Mouse (Mus musculus) cerebellum, postnatal 25 days (tissue): Measurements from ENCODE around the gene Slc6a11.

Experiments
- DNase-seq, 2 experiments: peaks; one replicate each; pipeline ENCODE4 v3.0.0; 2021; ENCODE audit warnings: mixed read lengths in 2 of 2

The Slc6a11 gene

DNA sequence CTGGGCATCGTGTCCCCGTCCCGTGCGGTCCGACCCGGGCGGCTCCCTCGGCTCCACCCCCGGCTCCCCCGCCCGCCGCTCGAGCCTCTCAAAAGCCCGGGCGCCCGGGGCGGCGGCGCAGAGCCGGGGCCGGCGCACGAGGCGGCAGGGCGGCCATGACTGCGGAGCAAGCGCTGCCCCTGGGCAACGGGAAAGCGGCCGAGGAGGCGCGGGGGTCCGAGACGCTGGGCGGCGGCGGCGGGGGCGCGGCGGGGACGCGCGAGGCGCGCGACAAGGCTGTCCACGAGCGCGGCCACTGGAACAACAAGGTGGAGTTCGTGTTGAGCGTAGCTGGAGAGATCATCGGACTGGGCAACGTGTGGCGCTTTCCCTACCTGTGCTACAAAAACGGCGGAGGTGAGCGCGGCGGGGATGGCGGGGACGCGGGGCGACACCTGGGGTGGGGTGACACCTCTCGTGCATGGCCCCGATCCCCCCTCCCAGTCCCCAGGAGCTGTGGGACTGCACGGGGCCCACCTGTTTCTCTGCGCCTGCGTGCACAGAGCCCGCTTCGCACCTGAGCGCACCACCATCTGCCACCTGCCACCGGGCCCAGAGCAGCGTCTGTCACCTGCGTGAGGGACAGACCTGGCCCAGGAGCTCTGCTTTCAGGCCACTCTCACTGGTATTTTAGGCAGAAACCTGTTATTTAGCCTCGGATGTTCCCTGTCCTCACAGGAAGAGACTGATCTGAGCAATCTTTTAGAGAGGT lies at the start of gene Slc6a11:
Gene Slc6a11 (plus strand): TSS at position 120 of the 751 bp plus-strand sequence.
- DNase-seq: peak; percentile 74 to 77

DNA sequence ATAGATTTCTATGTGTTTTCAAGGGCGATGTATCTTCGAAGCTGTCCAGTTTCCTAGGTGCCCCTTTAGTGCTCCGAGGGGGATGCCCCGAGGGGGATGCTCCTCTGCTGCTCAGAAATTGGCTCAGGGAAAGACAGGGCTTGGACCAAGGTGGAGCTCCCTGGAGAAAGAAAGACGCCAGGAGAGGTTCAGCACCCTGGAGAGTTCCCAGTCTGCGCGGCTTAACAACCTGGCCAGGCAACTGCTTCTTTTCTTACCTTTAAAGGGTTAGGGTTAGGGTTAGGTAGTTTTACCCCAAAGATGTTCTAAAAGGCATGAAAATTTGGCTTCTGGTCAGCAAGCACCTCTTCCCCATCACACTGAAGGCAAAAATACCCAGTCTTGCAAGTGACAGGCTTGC lies 43.9 kb upstream of the Slc6a11 start:
- no peak for DNase-seq

DNA sequence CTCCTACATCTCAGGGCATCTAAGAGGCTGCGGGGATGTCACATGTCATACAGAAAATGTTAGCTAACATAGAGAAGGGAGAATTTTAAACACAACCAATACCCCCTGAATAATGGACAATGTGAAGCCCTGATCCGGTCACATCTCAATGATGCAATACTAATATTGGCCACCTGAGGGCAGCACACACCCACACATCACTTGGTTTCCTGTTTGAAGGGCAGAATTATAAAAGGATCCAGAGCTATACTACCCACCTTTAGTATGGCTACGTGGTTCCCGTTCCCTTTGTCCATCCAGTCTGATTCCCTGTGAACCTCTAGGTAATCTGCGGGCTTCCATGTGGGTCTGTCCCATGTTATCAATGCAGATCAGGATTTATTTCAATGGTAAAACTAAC lies 41.4 kb upstream of the Slc6a11 start:
- peak; percentile 71 to 85 for DNase-seq

DNA sequence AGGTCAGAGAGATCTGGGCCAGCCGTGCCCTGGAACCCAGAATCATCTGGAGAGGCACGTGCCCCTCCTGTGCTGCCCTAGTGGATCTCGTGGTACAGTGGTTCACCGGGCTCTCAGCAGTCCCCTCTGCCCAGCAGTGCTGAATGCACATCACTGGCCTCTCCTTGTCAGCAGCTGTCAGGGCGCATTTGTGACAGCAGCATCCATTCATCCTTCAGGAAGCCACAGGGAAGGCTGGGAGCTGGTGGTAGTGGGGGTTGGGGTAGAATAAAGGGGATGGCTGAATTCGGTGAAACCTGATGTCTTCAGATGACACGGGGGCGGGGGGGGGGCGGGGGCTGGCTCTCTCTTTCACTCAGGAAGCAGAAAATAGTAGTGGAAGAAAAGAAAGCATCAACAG lies 38.8 kb upstream of the Slc6a11 start:
- DNase-seq: no peak

DNA sequence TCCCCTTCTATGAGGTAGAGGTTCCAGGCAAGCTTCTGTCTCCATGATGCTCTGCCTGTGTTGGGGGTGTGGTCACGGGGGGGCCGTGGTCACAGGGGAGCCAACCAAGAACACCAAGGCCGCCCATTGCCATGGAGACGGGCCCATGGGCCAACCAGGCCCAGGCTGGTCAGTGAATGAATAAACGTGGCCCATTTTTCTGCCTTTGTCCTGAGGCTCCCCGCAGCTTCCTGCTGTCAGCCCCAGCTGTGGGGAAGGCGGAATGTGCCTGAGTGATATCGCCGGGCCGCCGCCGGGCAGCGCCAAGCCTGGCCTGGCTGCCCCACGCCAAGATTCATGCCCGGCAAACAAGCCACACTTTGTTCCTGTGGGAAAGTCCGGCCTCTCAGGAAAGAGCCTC lies 36.8 kb upstream of the Slc6a11 start:
- peak; percentile 32 to 50 for DNase-seq

DNA sequence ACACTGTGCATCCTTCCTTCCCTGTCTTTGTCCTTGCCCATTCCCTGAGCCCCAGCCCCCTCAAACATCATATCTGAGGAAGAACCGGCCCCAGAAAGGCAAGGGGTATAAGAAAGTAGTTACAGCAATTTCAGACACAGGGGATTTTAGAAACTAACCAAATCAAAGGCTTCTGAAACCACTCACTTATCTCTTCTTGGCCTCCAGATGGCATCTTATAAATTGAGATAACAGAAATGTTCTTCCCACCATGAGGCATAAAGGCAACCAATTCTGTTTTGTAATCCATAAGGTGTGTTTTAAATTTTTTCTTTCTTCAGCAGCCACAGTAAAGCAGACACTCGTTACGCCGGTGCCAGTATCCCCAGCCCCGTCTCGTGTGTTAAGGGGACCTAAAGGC lies 34.5 kb upstream of the Slc6a11 start:
- DNase-seq: no peak

DNA sequence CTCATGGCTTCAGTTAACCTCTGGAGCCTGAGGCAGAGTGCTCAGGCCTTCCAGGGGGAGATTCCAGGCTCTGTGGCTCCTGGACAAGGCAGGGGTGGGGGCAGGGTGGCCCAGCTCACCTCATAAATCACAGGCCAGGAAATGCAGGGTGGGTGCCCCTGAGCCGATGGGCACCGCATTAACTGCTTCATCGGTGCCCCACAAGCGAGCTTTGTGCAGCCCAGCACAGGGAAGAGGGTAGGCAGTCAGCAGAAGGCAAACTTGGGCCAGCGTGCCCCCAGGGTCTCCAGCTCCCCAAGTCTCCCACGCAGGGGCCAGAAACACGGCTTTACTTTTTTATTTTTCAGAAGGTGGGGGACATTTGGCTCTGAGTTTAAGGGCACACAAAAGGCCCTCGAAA lies 29.1 kb upstream of the Slc6a11 start:
- DNase-seq: no peak

DNA sequence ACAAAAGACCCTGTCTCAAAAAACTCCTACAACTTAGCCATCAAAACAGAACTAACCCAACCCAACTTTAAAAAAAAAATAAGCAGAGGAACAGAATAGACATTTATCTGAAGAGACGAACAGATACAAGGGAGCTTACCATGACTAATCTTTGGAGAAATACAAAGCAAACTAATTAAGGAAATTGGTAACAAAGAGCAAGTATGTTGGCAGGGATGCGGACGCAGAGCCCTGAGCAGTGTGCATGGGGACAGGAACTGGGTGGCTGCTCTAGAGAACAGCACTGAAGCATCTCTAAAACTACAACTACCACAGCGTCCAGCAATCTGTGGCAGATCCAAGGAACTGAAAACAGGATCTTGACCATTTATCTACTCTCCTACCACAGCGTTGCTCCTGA lies 11.5 kb upstream of the Slc6a11 start:
- DNase-seq: no peak

DNA sequence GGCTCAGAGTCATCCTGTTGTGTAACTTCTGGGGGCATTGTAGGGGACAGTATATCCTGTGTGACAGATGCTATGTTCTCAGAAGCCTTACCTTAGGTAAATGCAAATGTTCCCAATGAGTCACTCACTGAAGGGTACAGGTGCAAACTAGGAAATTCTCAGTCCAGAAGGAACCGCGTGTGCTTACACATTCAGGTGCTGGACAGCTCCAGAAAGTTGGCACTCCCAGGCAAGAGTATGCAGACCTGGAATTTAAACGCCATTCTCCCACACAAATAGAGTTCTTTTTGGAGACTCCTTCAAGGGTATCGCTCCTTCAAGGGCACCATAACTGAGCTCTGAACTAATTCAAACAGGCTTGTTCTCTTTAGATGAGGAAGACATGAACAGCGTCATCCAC lies 5.5 kb upstream of the Slc6a11 start:
- no peak for DNase-seq

DNA sequence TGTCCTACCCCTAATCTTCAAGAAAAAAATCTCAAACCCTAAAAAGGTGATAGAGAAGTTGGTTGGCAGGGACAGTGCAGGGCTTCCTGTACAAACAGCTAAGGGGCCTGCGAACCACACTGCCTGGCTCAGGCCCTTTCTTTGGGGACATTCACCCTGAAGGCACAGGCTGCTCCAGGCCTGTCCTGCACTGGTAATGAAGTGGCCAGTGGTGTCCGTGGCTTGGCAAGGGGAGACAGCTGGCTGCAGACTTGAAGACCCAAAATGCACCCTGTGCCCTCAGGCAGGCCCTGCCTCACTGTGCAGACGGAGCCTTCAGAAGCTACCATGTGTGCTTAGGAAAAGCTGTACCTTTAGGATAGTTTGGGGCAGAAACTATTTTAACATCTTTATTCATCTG lies 1.4 kb downstream of the Slc6a11 start:
- DNase-seq: peak in 1 of 2 experiments; percentile 15

DNA sequence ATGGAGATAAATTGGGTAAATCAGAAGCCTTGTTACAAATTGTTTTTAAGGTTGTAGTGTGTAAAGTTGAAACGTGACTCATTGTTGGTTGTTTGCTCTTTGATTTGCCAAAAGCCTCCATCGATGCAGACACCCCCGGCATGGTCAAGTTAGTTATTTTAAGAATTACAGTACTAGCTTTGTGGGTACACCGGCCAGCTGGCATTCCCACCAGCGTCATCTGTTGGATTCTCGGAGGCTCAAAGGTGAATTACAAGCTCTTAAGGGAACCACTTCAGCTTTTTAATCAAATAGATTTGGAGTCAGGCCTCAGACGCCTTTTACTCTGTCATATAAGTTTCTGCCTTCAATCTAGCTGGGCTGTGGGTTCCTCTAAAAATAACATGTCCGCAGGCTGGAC lies 1.9 kb downstream of the Slc6a11 start:
- peak; percentile 43 to 65 for DNase-seq

DNA sequence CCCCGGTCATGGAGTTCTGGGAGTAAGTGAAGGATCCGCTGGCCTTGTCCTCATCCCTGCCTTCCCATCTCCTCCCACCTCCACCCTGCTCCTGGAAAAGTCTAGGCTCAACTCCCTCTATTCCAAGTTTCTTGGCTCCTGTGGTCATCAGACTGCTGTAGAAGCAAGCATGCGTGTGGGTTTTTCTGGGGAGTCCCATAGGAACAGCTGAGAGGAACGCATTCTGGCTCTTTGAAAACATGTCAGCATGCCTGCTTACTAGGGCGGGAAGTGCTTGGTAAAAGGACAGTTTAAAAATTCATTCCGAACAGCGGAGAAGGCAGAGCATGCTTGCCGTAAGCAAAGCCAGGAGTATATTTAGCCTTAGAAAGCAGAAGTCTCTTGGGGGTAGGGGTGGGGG lies 7.9 kb downstream of the Slc6a11 start:
- DNase-seq: no peak

DNA sequence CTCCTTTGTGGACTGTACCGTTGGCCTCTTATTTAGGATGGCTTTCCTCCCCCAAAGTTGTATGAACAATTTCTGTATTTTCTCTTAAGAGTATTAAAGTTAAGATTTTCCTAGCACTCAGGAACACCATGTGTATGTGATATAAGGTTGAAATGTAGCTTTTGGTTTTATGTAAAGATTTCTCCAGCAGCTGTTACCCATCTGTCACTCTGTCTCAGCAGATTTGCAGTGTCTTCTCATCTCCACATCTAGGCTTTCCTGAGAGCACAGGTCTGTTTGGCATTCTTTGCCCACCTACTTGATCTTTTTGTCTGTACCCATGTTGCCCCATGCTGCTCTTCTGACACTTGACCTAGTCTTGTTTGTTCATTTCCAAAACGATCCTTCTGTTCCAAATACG lies 10.4 kb downstream of the Slc6a11 start:
- no peak for DNase-seq

DNA sequence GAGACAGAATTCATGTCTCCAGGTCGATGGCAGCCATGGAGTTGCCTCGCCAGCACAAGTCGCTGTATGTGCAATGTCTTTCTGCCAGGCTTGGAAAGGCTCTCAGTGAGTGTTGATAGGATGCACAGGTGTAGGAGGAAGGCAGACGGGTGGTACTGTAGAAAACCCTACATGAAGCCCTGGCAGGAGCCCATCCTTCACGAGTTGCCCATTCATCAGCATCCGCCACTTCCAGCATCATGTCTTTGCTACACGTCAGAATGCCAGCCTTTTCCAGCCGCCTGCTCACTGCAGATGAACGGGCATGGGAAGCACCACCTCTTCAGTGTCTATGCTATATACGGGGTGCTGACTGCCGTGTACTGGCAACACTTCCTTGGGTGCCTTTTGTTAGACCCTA lies 11.4 kb downstream of the Slc6a11 start:
- DNase-seq: no peak

DNA sequence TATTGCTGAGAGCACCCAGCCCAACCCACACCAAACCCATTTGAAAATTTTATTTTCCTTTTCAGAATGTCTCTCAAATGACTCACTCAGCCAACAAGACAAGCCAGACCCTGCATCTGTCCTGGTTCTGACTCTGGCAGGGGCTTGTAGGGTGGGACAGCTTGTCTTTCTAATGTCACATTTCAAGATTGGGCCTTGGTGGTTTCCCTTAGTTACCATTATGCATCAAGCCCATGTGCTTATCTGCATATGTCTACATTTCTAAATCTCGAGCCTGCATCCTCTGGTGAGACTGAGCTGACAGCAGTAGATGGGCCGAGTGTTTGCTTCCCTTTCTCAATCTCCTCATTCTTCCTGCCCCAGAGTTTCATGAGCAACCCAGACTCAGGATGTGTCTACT lies 12.5 kb downstream of the Slc6a11 start:
- DNase-seq: no peak

DNA sequence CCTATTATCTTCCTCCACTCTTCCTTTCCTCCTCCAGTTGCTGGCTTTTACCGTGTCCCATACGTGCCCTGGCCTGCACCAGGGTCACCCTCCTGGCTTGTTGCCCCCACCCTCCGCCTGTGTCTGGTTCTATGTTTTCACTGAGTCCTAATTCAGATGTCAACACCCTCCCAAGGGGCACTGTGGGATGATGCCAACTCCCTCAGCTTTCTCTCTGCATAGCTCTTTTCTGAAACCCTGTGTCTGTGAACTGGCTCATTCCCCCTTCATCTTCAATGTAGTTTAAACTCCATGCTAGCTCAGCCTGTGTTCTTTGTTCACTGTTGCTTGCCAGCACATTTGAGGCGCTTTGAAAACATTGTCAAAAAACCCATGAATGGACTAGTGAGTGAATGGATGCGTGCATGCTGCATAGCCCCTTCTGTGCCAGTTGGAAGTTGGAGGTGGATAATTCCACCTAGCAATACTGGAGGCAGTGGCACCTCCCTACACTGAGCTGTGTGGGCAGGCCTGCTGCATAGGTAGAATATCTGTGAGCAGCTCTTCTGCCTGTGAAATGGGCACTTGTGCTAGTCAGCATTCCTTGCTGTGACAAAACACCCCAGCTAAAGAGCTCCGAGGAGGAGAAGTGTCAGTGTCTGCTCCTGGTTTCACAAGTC lies 13.5 kb downstream of the Slc6a11 start:
- no peak for DNase-seq

DNA sequence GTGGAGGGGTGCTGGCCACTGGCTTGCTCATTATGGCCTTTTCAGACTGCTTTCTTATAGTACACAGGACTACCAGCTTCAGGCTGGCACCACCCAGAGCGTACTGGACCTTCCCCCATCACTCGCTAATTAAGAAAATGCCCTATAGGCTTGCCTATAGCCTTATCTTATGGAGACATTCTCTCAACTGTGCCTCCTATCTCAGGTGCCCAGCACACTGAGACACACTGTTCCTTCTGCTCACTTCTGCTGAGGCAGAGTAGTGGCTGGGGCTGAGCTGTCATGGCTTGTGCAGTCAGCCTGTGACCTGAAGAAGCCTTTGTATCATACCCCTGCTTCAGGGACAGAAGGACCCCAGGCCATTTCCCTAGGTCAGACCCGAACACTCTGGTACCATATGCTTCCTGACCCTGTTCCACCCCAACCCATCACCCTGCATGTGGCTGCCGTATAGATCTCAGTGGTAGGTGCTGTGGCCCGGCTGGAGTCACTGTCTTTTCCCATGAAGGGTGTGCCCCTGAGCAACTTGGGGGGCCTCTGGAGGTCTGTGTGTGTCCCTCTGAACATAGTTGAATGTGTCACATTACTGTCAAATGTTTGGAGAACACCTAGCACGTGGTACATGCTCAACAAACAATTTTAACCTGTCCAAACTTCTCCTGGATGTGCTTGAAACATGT lies 14.7 kb downstream of the Slc6a11 start:
- DNase-seq: no peak

DNA sequence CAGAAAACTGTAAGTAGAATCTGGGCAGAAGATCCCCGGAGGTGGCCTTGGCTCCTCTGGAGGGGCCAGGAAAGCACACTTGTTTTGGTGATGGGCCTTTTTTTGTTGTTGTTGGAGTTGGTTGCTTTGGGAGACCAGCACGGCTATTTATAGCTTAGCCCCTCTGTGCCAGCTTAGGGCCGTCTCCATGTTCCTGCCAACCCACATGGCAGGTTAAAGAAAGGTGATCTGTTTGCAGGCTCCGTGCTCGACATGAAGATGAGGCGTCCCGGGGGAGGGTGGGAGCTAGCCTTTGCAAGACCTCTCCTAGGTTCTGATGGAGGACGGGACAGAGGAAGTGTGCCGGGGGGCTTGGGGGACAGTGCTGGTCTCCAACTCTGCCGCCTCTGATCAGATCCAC lies 24.7 kb downstream of the Slc6a11 start:
- DNase-seq: peak in 1 of 2 experiments; percentile 22

DNA sequence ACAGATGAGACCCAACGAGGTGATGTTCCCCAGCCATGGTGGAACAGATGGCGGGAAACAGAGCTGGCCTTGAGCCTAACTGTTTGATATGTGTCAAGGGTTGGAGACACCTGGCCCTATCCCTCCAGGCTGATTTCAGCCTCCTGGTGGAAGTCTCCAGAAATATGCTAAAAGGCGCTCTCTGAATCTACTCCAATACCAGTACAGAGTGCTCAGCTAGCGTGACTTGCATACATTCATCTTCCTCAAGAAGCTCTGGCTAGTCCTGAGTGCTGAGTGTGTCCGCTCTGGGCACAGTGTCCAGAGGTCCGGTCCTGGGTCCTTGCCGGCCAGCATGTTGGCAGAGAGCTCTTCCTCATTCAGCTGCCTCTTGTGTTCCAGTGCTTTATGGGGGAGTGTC lies 27.8 kb downstream of the Slc6a11 start:
- DNase-seq: peak; percentile 55 to 67

DNA sequence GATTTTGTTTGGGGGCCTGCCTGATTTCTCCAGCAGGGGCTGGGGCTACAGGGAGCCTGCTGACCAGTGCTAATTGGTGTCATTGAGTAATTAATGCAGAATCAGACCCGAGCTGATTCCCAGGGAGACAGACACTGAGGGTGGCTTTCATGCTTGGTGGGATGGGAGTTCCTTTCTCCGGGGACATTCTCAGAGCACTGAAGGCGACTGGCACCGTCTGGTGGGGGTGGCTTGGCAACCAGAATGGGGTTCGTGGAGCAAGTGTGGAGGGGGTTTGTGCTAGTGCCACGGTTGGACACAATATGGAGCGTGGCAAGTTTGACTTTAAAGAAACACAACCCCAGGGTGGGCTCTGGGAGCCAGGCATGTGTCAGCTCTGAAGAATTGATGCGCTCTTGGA lies 29.7 kb downstream of the Slc6a11 start:
- no peak for DNase-seq

DNA sequence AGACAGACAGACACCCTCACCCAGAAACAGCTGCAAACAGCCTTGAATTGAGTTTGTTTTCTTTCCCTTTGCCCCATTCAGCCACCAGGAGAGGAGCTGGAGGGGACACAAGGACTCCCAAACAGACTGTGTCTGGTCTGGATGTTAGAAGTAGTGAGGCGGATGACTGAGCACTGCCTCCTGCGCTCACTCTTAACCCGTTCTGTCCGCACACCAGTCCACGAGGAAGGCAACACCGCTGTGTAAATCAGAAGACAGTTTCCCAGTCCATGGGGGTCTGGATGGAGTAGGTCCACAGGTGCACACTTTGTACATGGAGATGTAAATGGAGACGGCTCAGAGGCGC lies 43.0 kb downstream of the Slc6a11 start:
- no peak for DNase-seq

DNA sequence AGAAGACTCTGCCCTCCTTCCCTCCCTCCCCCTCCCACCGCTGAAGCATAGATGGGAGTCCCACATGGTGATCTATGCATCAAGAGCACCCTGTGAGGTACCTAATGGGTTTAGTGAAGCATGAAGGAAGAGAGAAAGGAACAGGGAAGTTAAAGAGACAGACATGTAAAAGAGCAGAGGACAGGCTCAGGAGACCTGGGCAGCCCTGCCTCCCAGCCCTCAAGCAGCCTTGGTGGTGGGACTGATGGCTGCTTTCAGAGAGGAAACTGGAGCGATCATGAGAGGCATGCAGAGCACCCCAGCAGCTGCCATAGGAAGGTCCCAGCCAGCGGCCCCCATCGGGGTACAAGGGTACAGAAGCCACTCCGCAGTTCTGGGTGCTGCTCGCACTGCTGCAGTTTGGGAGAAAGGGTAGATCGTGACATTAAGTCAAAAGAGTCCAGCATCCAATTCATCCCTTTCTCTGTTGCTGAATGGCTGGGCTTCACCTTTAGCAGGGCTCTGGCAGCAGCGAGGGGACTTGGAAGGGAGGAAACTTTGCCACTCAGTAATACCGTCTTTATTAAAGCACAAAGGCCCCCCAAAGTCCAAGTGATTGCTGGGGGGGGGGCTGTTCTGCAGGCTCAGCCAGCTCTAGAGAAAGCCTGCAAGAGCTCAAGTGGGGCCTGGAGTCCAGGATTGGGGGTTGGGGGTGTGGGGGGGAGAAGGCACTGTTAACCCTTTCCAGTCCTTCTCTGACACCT lies 43.5 kb downstream of the Slc6a11 start:
- DNase-seq: no peak

DNA sequence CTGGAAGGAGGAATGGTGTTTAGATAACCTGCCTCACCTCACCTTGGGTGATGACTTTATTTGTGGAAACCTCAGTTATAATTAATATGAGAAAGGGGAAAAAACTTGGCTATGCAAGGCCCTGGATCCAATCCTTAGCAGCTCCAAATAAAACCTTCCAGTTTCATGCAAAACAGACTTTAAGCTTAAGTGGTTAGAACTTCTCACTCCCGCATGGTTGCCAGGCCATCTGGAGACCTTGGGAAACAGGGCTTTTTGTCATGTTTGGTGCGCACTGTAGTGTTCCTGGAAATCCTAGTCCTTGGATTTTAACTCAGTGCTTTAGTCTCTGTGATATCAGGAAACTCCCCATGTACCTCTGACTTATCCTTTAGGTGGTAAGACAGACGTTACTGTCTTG lies 47.1 kb downstream of the Slc6a11 start:
- no peak for DNase-seq
